Mouse (Mus musculus): Measurements from ENCODE around the gene Armt1. TPM values are rescaled to one million over a fixed set of nuclear protein-coding genes. Genes with fewer than 3 reads are reported as not detected.

The Armt1 gene
- polyA plus RNA-seq, 2 experiments = 12.8 to 14.1 TPM

- no peaks in the 10 kb centered on the region for H3K27me3 ChIP-seq (ENCODE audit: control insufficient read depth, insufficient read depth, low read length)
- no peak for TF ChIP-seq CTCF (IDR thresholded peaks at IDR 0.05; ENCODE audit: low read depth)
- no peak for TF ChIP-seq EP300 (IDR thresholded peaks at IDR 0.05; ENCODE audit: low read depth)
- no peak overlapping the region for H3K4me3 ChIP-seq (ENCODE audit: insufficient read depth in 1 of 2, low read depth in 2 of 2, low read length in 2 of 2)
- H3K4me1 ChIP-seq (replicated peaks; ENCODE audit: control insufficient read depth in 2 of 2, insufficient read depth in 2 of 2, low read length in 1 of 2) = no peaks in the 10 kb centered on the region
- H3K9ac ChIP-seq (replicated peaks) = no peak overlapping the region
- H3K27ac ChIP-seq = no peak overlapping the region
- no peak overlapping the region for H3K4me2 ChIP-seq (ENCODE audit: low read depth)
- WGBS (ENCODE audit: insufficient replicate concordance) = 66% methylated on average over 3 of the region's 3 CpGs
- DNase-seq (ENCODE audit: low read depth in 3 of 3, low spot score in 3 of 3) (no peak), ATAC-seq (ENCODE audit: insufficient read depth) (no peak)
- H3K9me3 ChIP-seq (ENCODE audit: control insufficient read depth, low read length) = no peaks in the 10 kb centered on the region
- no peaks in the 10 kb centered on the region for H3K36me3 ChIP-seq (replicated peaks; ENCODE audit: control insufficient read depth, insufficient read depth, low read depth)
Measured at GRCm38 (mm10) chr10:4480929-4481328, 48.7 kb downstream of the Armt1 start.

GRCm38 (mm10) chr10:4481695-4482094, 49.4 kb downstream of the Armt1 start:
- H3K9ac ChIP-seq (replicated peaks) = no peak overlapping the region
- H3K9me3 ChIP-seq (ENCODE audit: control insufficient read depth, low read length) = no peaks in the 10 kb centered on the region
- H3K27ac ChIP-seq = no peak overlapping the region
- TF ChIP-seq CTCF (IDR thresholded peaks at IDR 0.05; ENCODE audit: low read depth) = no peak
- TF ChIP-seq EP300 (IDR thresholded peaks at IDR 0.05; ENCODE audit: low read depth) = no peak
- WGBS (ENCODE audit: insufficient replicate concordance) = 60% methylated on average over 8 of the region's 8 CpGs
- no peaks in the 10 kb centered on the region for H3K36me3 ChIP-seq (replicated peaks; ENCODE audit: control insufficient read depth, insufficient read depth, low read depth)
- DNase-seq (ENCODE audit: low read depth in 3 of 3, low spot score in 3 of 3) = no peak
- no peaks in the 10 kb centered on the region for H3K27me3 ChIP-seq (ENCODE audit: control insufficient read depth, insufficient read depth, low read length)
- no peak overlapping the region for H3K4me2 ChIP-seq (ENCODE audit: low read depth)
- ATAC-seq (ENCODE audit: insufficient read depth) = no peak
- no peak overlapping the region for H3K4me3 ChIP-seq (ENCODE audit: insufficient read depth in 1 of 2, low read depth in 2 of 2, low read length in 2 of 2)
- H3K4me1 ChIP-seq (replicated peaks; ENCODE audit: control insufficient read depth in 2 of 2, insufficient read depth in 2 of 2, low read length in 1 of 2) = no peaks in the 10 kb centered on the region

- H3K36me3 ChIP-seq (replicated peaks; ENCODE audit: control insufficient read depth, insufficient read depth, low read depth) = no peaks in the 10 kb centered on the region
- no peaks in the 10 kb centered on the region for H3K27me3 ChIP-seq (ENCODE audit: control insufficient read depth, insufficient read depth, low read length)
- H3K4me3 ChIP-seq (ENCODE audit: insufficient read depth in 1 of 2, low read depth in 2 of 2, low read length in 2 of 2) = no peak within 1 kb of the TSS
- DNase-seq (ENCODE audit: low read depth in 3 of 3, low spot score in 3 of 3) (no peak), ATAC-seq (ENCODE audit: insufficient read depth) (no peak)
- no peak within 1 kb of the TSS for H3K9ac ChIP-seq (replicated peaks)
- TF ChIP-seq EP300 (IDR thresholded peaks at IDR 0.05; ENCODE audit: low read depth) (no peak), CTCF (IDR thresholded peaks at IDR 0.05; ENCODE audit: low read depth) (no peak)
- no peak within 1 kb of the TSS for H3K27ac ChIP-seq
- no peak within 1 kb of the TSS for H3K4me2 ChIP-seq (ENCODE audit: low read depth)
- no peaks in the 10 kb centered on the region for H3K4me1 ChIP-seq (replicated peaks; ENCODE audit: control insufficient read depth in 2 of 2, insufficient read depth in 2 of 2, low read length in 1 of 2)
- H3K9me3 ChIP-seq (ENCODE audit: control insufficient read depth, low read length) = no peaks in the 10 kb centered on the region
- WGBS (ENCODE audit: insufficient replicate concordance) = 65% methylated on average over 11 of the region's 11 CpGs
Measured at GRCm38 (mm10) chr10:4482355-4482754, 50.1 kb downstream of the Armt1 start, which contains the start of gene Ccdc170. Gene Ccdc170, plus strand, starts transcription at chr10:4482502.

GRCm38 (mm10) chr10:4483848-4484247, 51.6 kb downstream of the Armt1 start:
- 56% methylated on average over 1 of the region's 1 CpGs for WGBS (ENCODE audit: insufficient replicate concordance)
- no peak for DNase-seq (ENCODE audit: low read depth in 3 of 3, low spot score in 3 of 3)
- Histone ChIP-seq H3K36me3 (replicated peaks; ENCODE audit: control insufficient read depth, insufficient read depth, low read depth) (no peaks in the 10 kb centered on the region), H3K4me1 (replicated peaks; ENCODE audit: control insufficient read depth in 2 of 2, insufficient read depth in 2 of 2, low read length in 1 of 2) (no peaks in the 10 kb centered on the region), H3K9me3 (ENCODE audit: control insufficient read depth, low read length) (no peaks in the 10 kb centered on the region), H3K4me3 (ENCODE audit: insufficient read depth in 1 of 2, low read depth in 2 of 2, low read length in 2 of 2) (no peak overlapping the region), H3K4me2 (ENCODE audit: low read depth) (no peak overlapping the region), H3K27me3 (ENCODE audit: control insufficient read depth, insufficient read depth, low read length) (no peaks in the 10 kb centered on the region), H3K9ac (replicated peaks) (no peak overlapping the region), H3K27ac (no peak overlapping the region)
- ATAC-seq (ENCODE audit: insufficient read depth) = no peak
- no peak for TF ChIP-seq EP300 (IDR thresholded peaks at IDR 0.05; ENCODE audit: low read depth)
- TF ChIP-seq CTCF (IDR thresholded peaks at IDR 0.05; ENCODE audit: low read depth) = no peak

- Histone ChIP-seq H3K9ac (replicated peaks) (no peak overlapping the region), H3K4me3 (ENCODE audit: insufficient read depth in 1 of 2, low read depth in 2 of 2, low read length in 2 of 2) (no peak overlapping the region), H3K9me3 (ENCODE audit: control insufficient read depth, low read length) (no peaks in the 10 kb centered on the region), H3K27ac (no peak overlapping the region), H3K27me3 (ENCODE audit: control insufficient read depth, insufficient read depth, low read length) (no peaks in the 10 kb centered on the region), H3K4me2 (ENCODE audit: low read depth) (no peak overlapping the region), H3K4me1 (replicated peaks; ENCODE audit: control insufficient read depth in 2 of 2, insufficient read depth in 2 of 2, low read length in 1 of 2) (peaks cover 0 to under 1% of the 10 kb centered on the region in 2 experiments; a peak in 2 of 4 replicates), H3K36me3 (replicated peaks; ENCODE audit: control insufficient read depth, insufficient read depth, low read depth) (no peaks in the 10 kb centered on the region)
- WGBS (ENCODE audit: insufficient replicate concordance) = 44% methylated on average over 9 of the region's 9 CpGs
- DNase-seq (ENCODE audit: low read depth in 3 of 3, low spot score in 3 of 3) (no peak), ATAC-seq (ENCODE audit: insufficient read depth) (no peak)
- TF ChIP-seq EP300 (IDR thresholded peaks at IDR 0.05; ENCODE audit: low read depth) = no peak
- TF ChIP-seq CTCF (IDR thresholded peaks at IDR 0.05; ENCODE audit: low read depth) = no peak
Measured at GRCm38 (mm10) chr10:4484986-4485385, 52.7 kb downstream of the Armt1 start.

Measured in liver, embryonic 14.5 days (tissue).